Mouse (Mus musculus) thymus, adult 2 months (tissue): ENCODE data around the gene Idh2.

ENCODE experiments used
- CTCF ChIP-seq: fragments of 200-500 bp; IDR thresholded peaks from 2 replicates; pipeline ENCODE4 v1.5.1; 2012; ENCODE audit warnings: mild to moderate bottlenecking, control low read depth, low read length, moderate library complexity, borderline replicate concordance; ENCODE audit not compliant: control insufficient read depth, poor library complexity, insufficient read depth; ENCODE audit errors: extremely low read depth
- POLR2A ChIP-seq: fragments of 200-500 bp; IDR thresholded peaks from 2 replicates; pipeline ENCODE4 v1.6.1; 2012; ENCODE audit warnings: mild to moderate bottlenecking, low read length, control low read depth, moderate library complexity; ENCODE audit not compliant: control insufficient read depth, poor library complexity, insufficient read depth; ENCODE audit errors: extremely low read depth

- TF ChIP-seq CTCF (no peak), POLR2A (no peak)
Observed at GRCm38 (mm10) chr7:80160945-80161306, 45.7 kb upstream of the Idh2 start.
